Mouse (Mus musculus): ENCODE measurements around the gene Ppara.
"Not testable (repeated sequence)": the region's sequence is repeated elsewhere in the genome, so short reads cannot be mapped to it uniquely, and the experiment has no call there.

The Ppara gene

DNA sequence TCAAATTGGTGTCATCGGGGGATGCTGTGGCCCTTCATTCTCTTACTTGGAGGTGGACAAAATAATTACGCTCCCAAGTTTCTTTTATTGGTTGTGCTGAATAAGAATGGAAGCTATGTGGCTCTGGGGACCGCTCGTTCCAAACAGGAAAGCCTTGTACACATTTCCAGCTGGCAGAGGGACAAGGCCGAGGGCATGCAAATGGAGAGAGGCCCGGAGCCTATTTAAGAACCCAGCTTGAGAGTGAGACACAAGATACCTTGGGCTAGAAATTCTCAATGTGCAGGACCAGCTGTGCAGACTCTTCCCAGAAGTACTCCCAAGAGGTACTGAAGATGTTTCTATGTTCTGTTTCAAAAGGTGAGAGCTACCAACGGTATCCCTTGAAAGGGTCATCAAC, 21.8 kb downstream of the Ppara start:
- peak in 1 of 2 experiments; percentile 12 for DNase-seq (ENCODE audit: low spot score in 2 of 2)

DNA sequence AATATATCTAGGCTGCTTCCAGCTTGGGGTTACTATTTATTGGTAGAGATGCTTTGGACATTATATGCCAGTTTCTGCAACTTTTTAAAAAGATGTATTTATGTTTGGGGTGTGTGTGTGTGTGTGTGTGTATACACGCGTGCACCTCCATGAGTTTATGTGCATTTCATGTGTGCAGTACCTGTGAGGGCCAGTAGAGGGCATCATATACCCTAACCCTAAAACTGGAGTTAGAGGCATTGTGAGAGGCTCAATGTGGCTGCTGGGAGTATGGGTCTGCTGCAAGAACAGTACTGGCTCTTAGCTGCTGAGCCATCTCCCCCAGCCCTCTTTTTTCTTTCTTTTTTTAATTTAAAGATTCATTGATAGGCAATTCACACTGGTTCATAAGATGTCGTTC, 23.0 kb downstream of the Ppara start:
- DNase-seq (ENCODE audit: low spot score in 2 of 2) = no peak

DNA sequence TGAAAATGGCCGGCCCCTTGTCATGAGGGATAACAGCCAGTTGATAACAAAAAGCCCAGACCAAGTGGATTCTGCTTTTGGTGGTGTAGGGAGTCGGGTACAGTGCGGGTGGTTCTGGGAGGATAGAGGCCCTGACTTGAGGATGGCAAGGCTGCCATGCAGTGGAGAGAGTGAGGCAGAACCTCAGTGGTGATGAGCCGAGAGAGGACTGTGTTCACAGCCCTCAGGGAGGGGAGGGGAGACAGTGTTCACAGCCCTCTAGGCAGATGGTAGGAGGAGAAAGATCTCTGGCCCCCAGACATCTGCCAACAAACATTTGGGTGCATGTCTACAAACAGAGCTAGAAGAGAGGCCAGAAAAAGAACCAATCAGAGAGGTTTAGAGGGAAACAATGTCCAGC, 28.0 kb downstream of the Ppara start:
- no peak for DNase-seq (ENCODE audit: low spot score in 2 of 2)

DNA sequence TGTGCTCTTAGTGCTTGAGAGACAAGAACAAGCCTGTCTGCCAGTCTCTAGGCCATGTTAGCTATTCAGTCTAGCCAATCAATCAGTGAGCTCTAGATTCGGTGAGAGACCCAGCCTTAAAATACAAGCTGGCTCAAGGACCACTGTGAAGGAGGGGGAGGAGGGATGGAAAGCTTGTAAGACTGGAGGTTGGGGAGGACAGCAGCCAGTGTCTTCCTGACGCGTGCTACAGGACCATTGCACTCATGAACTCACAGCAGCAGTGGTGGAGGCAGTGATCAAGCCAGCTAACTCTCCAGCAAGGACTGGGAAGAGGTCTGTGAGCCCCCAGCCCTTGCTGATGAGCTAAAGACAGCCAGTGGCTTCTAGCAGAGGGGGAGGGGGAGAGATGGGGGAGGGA, 30.2 kb downstream of the Ppara start:
- DNase-seq (ENCODE audit: low spot score in 2 of 2) = no peak

DNA sequence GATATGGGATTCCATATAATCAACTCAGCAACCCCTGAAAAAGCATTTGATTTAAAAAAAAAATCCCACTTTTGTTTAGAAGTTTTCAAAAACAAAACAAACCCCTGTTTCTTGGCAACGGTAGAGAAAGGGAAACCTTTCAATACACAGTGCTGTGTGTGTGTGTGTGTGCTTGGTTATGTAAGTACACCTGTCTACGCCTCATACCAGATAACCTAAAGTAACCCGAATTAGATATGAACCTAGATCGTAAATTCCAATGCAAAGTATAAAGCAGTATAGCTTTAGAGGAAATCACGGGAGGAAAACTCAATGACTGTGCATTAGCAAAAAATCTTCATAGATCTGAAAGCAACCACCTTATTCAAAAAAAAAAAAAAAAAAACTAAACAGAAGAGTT, 31.9 kb downstream of the Ppara start:
- no peak for DNase-seq (ENCODE audit: low spot score in 2 of 2)

DNA sequence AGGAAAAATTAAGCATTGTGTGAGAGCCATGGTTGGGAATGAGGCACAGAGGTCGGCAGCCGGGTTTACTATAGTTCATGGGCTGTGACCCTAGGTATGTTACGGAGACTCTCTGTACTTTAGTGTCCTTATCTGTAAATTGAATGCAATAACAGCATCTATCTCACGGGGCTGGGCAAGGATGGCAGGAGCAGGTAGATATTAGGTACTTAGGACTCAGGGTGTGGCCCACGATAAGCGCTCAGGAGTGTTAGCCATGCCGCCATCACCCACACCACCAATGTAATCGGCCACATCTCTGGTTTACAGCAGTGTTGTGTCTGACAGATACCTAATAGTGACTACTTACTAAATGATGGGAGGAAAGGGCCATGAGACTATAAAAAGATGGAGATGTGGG, 34.2 kb downstream of the Ppara start:
- no peak for DNase-seq (ENCODE audit: low spot score in 2 of 2)

DNA sequence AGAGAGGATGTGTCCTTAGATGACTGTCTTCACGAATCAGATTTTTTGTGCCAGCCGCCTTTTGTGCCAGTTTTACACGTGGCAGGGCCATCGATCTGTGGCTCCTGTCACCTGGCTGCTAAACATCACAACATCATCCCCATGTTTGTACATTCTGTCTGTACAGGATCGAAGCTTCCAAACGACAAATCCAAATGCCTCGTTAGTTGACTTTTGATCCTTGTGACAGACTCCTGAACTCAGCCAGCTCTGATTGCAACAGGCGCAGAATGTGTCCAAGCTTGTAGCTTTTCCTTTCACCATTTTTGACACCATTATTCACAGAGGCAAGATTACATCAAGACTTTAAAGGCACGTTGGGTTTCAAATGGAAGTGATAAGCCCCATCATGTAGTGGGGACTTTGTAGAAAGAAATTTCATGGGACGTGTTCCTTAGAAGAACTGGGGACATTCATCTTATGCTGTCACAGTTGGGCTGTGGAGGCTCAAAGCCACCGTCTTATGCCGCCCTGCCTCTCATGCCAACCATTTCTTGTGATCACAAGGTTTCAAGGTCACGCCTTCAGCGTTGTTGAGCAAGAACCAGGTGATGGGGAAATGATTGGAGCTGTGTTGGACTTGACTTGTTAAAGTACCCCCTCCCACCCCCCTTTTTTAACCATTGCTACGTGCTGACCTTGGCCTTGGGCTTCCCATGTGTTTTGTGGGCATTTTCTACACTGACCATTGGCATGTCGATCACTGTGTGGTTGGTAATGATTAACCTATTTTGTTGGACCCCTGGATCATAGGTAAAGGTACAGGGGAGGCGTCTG, 36.7 kb downstream of the Ppara start:
- DNase-seq (ENCODE audit: low spot score in 2 of 2) = no peak

DNA sequence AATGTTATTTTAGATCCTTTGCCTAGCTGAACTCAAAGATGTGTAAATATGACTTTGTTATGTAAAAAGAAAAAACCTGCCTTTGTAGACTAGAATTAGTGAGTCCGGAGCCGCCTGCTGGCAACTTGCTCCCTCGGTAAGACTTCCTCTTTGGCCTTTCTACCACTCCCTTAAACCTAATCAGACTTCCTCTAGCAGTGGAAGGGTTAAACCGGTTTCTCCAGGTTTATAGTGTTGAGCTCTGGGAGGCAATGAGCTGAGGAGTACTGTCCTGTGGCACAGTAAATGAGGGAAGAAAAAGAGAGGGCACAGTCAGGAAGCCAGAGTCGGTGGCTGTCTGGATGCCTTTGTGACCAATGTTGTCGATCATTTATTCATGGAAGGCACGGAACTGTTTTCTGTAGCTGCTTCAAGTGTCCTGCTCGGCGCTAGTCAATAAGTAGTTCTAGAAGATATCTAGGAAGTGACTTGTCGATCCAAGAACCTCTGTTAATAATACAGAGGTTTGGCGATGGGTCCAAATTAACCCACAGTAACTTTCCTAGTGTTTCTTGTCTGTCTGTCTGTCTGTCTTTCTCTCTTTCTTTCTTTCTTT, 37.5 kb downstream of the Ppara start:
- DNase-seq (ENCODE audit: low spot score in 2 of 2) = no peak

DNA sequence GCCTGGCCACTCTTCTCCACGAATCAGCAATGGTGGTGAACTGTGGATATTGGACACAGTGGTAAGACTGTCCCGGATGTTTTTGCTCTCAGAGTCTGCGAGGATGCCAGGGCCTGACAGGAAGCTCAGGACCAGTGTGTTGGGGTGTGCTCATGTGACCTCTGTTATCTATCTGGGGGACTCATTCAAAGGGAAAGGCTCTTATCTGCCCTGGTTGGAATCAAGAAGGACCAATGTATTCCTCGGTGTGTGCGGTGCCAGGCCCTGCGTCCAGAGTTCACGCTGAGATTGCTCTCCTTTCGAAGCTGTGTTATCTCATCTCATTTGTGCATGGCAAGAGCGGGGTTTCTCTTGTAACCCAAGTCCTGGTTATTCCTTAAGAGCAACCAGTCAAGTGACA, 39.6 kb downstream of the Ppara start:
- no peak for DNase-seq (ENCODE audit: low spot score in 2 of 2)

DNA sequence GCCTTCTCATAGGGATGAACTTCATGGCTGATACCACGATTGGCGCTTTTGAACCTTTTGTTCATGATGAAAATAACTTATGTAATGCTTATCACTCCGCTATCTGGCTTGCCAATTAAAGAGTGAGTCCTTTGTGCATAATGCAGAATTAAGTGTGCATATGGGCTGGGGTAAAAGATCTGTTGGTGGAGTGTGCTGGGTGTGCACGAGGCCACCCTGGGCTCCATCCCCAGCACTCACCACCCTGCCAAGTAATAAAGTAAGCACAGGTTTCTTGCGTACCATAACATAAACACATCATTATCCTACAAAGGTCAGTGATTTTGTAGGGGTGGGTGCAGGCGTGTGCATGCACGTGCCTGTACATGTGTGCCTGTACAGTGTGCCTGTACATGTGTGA, 40.2 kb downstream of the Ppara start:
- no peak for DNase-seq (ENCODE audit: low spot score in 2 of 2)

DNA sequence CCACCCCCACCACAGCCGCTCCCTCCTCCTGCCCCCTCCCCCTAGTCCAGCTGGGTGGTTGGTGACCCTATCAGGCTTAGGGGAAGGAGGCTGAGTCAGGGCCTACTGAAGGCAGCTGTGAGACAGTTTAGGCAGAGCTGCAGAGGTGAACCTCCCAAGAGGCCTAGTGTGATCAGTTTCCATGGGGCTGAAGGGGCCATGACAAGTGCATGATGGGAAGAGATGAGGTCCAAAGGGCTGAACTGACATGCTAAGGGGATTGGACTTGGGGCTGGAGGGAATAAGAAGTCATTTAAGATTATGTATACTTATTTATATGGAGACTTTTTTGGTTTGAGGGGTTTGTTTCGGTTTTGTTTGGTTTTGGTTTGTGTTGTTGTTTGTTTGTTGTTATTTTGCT, 41.5 kb downstream of the Ppara start:
- no peak for DNase-seq (ENCODE audit: low spot score in 2 of 2)

DNA sequence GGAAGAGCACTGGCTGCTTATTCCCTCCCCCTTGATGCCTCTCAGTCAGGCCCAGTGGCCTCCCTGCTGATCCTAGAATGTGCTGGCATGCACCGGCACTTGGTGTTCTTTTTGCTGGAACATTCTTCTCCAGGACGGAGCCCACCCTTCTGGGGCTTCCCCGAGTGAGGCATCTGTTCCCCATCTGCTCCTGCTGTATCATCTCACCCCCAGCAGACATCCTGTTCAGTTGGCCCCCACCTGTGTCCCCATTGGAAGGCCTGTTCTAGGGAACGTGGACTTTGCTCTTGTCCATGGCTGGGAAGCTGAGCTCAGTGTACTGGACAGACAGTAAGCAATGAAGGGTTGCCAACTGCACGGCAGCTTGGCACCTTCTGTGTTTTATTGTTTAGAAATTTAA, 42.0 kb downstream of the Ppara start:
- DNase-seq (ENCODE audit: low spot score in 2 of 2) = no peak

DNA sequence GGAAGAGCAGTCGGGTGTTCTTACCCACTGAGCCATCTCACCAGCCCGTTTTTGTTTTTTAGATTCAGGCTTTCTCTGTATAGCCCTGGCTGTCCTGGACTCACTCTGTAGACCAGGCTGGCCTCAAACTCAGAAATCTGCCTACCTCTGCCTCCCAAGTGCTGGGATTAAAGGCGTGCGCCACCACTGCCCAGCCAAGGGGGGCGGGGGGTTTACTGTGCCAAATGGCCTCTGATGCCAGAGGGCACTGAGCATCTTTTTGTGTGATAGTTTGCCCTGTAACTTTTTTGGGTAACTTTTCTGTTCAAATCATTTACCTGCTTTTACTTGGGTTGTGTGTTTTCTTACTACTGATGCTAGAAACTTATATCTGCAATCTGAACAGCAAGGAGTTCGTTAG, 44.1 kb downstream of the Ppara start:
- not testable (repeated sequence) for DNase-seq (ENCODE audit: low spot score in 2 of 2)

DNA sequence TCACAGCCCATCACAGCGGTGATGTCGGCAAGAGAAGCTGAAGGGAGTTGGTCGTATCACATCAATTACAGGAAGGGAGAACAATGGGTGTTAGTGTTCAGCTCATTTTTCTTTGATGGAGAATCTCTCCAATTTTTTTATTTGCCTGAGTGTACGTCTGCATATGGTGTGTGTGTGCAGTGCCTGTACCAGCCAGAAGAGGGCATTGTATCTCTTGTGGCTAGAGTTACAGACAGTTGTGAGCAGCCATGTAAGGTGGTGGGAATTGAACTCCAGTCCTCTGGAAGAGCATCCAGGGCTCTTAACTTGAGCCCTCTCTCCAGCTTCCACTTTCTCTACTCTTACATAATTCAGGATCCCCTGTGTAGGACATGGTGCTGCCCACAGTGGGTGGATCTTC, 48.4 kb downstream of the Ppara start:
- no peak for DNase-seq (ENCODE audit: low spot score in 2 of 2)

DNA sequence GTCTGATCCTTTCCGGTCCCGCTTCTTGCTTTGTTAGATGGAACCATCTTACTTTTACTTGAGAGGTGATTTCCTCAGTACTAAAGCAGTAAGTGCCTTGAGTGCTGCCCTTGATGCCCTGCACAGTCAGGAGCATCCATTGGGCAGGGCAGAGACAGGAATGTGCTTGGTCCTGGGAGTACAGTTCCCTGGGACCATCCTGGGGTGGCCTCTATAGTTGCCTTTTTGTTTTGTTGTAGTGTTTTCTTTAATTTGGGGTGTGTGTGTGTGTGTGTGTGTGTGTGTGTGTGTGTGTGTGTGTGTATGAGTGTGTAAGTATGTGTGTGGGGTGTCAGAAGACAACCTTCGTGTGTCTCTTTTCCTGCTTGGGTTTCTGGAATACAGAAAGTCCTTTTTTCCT, 49.6 kb downstream of the Ppara start:
- DNase-seq (ENCODE audit: low spot score in 2 of 2) = no peak

DNA sequence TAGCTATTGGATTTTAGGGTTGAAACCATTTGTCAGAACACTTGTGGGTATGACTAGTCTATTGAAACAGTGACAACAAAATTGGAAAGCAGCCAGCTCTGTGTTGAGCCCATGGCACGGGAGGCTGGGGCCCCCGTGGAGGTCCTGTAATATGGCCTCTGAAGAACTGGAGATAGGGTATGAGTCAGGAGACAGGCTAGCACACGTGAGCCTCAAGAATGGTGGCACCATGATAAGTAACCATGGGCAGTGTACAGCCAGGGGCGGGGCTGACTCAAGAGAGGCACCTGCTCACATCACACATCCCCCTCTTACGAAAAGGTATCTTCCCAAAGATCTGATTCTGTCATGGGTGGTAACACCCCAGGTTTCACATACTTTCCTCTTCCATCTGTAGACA, 51.9 kb downstream of the Ppara start:
- no peak for DNase-seq (ENCODE audit: low spot score in 2 of 2)

DNA sequence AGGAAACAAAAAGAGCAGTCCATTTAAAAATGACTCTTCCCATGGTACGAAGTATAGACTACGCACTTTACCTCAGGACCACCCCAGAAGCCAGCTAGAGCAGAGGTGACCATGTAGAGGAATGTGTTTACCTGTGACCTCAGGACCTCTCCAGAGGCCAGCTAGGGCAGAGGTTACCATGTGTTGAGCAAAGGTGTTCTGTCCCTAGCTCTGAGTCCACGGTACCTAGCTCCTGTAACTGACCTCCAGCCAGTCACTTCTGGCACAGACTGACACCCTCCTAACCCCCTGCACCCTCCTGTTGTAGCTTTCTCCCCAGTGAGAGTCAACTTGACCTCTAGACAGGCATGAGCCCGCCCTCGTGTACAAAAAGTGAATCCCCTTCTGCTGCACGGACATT, 52.7 kb downstream of the Ppara start:
- no peak for DNase-seq (ENCODE audit: low spot score in 2 of 2)

DNA sequence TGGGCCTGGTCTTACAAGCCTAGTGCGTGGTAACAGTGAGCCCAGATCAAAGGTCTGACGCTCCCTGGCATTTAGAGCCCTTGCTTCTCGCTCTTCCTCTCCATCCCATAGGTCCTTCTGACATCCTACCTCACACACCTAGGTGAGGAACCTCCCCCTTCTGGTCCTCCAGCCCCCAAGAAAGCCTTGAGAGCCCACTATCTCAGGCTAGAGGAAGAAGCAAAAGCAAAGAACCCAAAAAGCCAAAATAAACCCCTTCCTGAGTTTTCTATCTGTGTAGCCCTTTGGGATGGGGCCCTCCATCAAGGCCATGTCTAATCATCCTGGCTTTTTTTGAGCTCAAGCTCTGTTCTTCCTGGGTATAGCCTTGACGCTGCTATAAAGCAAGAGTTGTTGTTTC, 53.3 kb downstream of the Ppara start:
- DNase-seq (ENCODE audit: low spot score in 2 of 2) = no peak

DNA sequence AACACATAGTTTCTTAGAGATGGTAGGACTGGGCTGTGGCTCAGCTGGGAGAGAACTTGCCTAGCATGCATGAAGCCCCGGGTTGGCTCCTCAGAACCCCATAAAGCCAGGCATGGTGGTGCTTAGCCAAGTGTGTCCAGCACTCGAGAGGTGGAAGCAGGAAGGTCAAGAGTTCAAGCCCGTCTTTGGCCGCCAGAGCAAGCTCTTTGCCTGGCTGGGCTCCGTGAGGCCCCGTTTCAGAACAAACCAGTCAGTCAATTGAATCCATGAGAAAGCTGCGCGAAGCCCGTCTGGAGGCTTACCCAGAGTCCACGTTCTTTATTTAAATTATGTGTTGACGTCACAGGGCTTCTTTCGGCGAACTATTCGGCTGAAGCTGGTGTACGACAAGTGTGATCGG, 53.9 kb downstream of the Ppara start:
- DNase-seq (ENCODE audit: low spot score in 2 of 2) = no peak

DNA sequence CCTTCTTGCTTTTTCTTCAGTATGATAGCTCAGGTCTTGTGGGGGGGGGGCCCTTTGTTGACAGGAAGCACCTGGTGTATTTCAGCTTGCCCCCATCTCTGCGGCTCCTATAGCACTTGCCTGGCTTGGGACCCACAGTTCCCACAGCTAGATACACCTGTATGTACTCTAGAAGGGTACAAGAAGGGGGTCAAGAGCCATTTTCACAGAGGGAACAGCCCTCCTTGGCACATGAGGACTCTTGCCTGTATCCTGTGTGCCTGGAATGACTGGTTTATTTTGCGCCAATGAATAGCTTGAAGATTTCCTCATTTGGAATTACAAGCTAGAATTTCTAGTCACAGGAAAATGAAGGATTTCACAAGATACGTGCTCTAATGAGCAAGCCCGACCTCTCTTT, 56.7 kb downstream of the Ppara start:
- DNase-seq (ENCODE audit: low spot score in 2 of 2) = no peak

DNA sequence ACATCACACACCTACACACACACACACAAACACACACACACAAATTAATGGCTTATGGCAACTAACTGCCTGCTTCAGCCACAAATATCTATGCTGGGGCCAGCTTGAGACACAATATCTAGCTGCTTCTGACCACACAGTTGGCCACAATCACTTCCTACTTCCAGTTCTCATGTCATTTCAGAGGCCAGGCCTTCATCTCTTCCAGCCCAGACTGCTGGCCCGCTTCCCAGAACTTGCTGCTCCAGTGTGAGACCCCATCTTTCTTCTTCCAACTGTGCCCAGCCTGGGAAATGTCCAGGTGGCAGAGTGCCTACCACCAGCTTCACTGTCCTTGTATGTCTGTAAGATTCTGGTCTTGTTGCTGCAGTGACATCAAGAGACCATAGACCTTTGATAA, 58.0 kb downstream of the Ppara start:
- DNase-seq (ENCODE audit: low spot score in 2 of 2) = no peak

DNA sequence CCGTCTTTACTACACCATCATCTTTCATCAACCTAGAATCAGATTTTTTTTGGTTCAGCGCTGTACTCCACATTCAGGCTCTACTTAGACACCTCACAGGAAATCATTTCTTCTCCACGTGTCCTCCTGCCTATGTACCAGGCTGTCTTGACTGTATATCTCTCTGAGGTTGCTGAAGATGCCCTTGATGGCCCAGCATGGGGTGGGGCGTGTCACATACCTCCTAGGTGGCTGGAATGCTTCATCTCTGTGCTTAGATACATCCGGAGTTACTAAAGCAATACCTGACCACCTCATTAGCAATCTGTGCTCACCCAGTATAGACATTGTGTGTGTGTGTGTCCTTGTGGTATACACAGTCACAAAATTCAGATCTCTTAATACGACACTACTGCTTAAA, 60.7 kb downstream of the Ppara start:
- DNase-seq (ENCODE audit: low spot score in 2 of 2) = no peak

DNA sequence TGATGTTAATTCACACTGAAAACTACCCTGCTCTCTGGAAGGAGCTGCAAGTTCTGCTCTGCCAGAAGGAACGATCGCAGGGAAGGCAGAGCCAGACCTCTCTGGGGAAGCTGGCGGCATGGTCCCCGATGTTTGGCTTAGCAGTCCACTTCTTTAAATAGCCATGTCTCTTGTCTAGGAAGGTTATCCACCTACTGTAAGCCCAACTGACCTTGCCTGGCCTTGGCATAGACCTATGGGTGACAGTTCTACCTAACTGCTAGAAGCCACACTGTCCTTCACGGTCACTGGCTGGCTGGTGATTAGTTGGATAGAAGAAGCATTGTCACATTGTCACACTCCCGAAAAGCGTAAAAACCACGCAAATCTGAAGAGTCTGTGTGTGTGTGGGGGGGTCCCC, 63.9 kb downstream of the Ppara start:
- DNase-seq (ENCODE audit: low spot score in 2 of 2) = no peak

DNA sequence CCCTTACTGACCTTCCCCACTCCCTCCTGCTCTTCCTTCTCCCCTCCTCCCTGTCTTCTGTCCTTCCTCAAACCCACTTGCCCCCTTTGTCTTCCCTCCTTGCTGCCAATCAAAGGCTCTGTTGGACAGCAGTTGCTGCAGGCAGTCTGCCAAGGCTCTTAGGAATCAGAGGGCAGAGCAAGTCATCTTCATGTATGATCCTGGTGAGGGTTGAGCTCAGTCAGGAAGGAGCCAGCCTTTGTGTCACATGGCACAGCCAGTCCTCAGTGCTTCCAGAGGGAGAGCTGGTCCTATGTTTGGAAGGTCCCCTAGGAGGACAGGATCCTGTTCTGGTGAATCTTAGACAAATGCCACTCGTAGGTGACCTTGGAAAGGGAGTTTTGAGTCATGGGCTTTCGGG, 68.1 kb downstream of the Ppara start:
- no peak for DNase-seq (ENCODE audit: low spot score in 2 of 2)
